Mouse (Mus musculus): ENCODE measurements at regions not wholly inside any gene's neighbourhood (a gene's known extent, or its start where the extent isn't known, plus 50 kb on each side); places are given as distances from the start of the nearest gene placed in this dataset.

DNA sequence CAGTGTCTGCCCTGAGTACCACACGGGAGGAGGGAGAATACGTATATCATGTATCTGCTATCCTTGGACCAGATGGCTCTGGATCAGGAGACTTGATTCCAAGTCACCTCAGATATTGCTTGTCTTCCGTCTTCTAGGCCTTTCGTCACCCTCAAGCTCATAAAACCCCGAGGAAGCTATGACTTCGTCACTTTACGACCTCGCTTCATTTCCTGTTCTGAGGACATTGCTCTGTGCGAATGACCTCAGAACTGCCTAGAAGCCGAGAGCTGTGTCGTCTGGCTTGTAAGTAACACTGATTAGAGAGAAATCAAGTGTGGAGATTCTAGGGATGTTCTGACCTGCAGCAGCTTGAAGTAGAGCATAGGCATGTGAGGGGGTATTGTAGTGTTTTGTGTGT lies 108.4 kb upstream of the Shb start:
- no peak for TF ChIP-seq CTCF (IDR thresholded peaks at IDR 0.05; ENCODE audit: low read depth)
- TF ChIP-seq EP300 (IDR thresholded peaks at IDR 0.05; ENCODE audit: low read depth) = no peak

All from liver, embryonic 14.5 days (tissue).